In the genomic region with DNA sequence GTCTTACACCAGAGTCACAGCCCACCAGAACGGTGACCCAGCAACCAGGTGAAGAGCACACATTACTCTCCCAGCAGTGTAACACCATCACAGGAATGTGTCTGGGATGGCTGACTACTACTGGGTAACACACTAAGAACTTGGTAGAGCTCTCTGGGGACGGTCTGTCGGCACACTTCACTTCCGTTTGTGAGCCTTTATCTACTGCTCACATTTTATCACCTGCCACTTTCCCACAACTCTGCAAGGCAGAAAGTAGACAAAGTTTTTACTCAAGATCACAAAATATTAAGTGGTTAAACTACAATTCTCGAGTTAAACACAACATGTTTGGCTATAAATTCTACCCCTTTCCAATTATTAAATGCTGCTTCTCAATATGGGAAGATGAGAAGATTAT, we compare ENCODE assay signal across 15 mouse cellular contexts. TPM values are rescaled to one million over a fixed set of nuclear protein-coding genes. Genes with fewer than 3 reads are reported as not detected.
"Had no signal": no experiment of that assay in that cellular context is flagged by ENCODE, and none has a peak within 500 bp of the region (broad histone marks: within the 10 kb centered on the region; RNA-seq: fewer than 3 reads in every experiment).

No protein-coding gene starts in this region.

- H3K27me3 ChIP-seq: intestine, embryonic 15.5 days; limb, embryonic 12.5 days; megakaryocyte, embryonic 14.5 days; midbrain, embryonic 13.5 days; neural tube, embryonic 15.5 days had no signal

- H3K9me3 ChIP-seq: intestine, embryonic 15.5 days; limb, embryonic 12.5 days; megakaryocyte, embryonic 14.5 days; midbrain, embryonic 13.5 days; neural tube, embryonic 15.5 days had no signal

- DNase-seq: thymus, adult 18-20 months had no signal

- ATAC-seq: midbrain, embryonic 13.5 days had no signal

- H3K4me3 ChIP-seq: intestine, embryonic 15.5 days; left cerebral cortex, adult 2 months; limb, embryonic 12.5 days; megakaryocyte, embryonic 14.5 days; midbrain, embryonic 13.5 days; myocyte; neural tube, embryonic 15.5 days had no signal

- H3K4me2 ChIP-seq: intestine, embryonic 15.5 days; limb, embryonic 12.5 days; lung, embryonic 14.5 days; midbrain, embryonic 13.5 days; neural tube, embryonic 15.5 days had no signal

- H3K9ac ChIP-seq: intestine, embryonic 15.5 days; limb, embryonic 12.5 days; lung, embryonic 14.5 days; midbrain, embryonic 13.5 days; neural tube, embryonic 15.5 days had no signal

- H3K4me1 ChIP-seq: intestine, embryonic 15.5 days; limb, embryonic 12.5 days; midbrain, embryonic 13.5 days; neural tube, embryonic 15.5 days had no signal

- H3K27ac ChIP-seq: intestine, embryonic 15.5 days; left cerebral cortex, adult 2 months; limb, embryonic 12.5 days; macrophage; midbrain, embryonic 13.5 days; neural tube, embryonic 15.5 days had no signal

RNA-seq across cellular contexts. Expression of gene Msmb, which starts 50.1 kb away (rescaled TPM):
- total RNA-seq: layer of hippocampus, postnatal 25 days; left cerebral cortex, adult 2 months; left cerebral cortex, postnatal 25 days; liver, adult 2 months had no signal
- polyA plus RNA-seq: intestine, embryonic 15.5 days; kidney, embryonic 16.5 days; limb, embryonic 12.5 days; liver, adult 2 months; lung, embryonic 14.5 days; macrophage; midbrain, embryonic 13.5 days; myocyte; neural tube, embryonic 11.5 days; neural tube, embryonic 15.5 days had no signal
